Mouse (Mus musculus): ENCODE data around the gene Itgam. TPM values are rescaled to one million over a fixed set of nuclear protein-coding genes. Genes with fewer than 3 reads are reported as not detected.

Gene Itgam
- polyA plus RNA-seq, 1 experiment, result not detected

GRCm38 (mm10) chr7:128114371-128115105 is 52.1 kb downstream of the Itgam start:
- Histone ChIP-seq H3K4me3 (ENCODE audit: insufficient read depth, low read depth, low read length) (no peak overlapping the region), H3K4me1 (ENCODE audit: control insufficient read depth, insufficient read depth, low read length) (no peaks in the 10 kb centered on the region), H3K27ac (ENCODE audit: insufficient read depth, low read depth, low read length) (no peak overlapping the region)
- WGBS, result 94% methylated on average over 11 of the region's 11 CpGs
- TF ChIP-seq CTCF (IDR thresholded peaks at IDR 0.05; ENCODE audit: insufficient read depth, low read depth, low read length) (no peak), POLR2A (IDR thresholded peaks at IDR 0.05; ENCODE audit: insufficient read depth, low read depth, low read length) (no peak)

- 80% methylated on average over 5 of the region's 5 CpGs for WGBS
- Histone ChIP-seq H3K4me1 (ENCODE audit: control insufficient read depth, insufficient read depth, low read length) (no peaks in the 10 kb centered on the region), H3K27ac (ENCODE audit: insufficient read depth, low read depth, low read length) (no peak overlapping the region), H3K4me3 (ENCODE audit: insufficient read depth, low read depth, low read length) (no peak overlapping the region)
- TF ChIP-seq CTCF (IDR thresholded peaks at IDR 0.05; ENCODE audit: insufficient read depth, low read depth, low read length) (no peak), POLR2A (IDR thresholded peaks at IDR 0.05; ENCODE audit: insufficient read depth, low read depth, low read length) (no peak)
Measured at GRCm38 (mm10) chr7:128115211-128115958, 52.9 kb downstream of the Itgam start.

DNA sequence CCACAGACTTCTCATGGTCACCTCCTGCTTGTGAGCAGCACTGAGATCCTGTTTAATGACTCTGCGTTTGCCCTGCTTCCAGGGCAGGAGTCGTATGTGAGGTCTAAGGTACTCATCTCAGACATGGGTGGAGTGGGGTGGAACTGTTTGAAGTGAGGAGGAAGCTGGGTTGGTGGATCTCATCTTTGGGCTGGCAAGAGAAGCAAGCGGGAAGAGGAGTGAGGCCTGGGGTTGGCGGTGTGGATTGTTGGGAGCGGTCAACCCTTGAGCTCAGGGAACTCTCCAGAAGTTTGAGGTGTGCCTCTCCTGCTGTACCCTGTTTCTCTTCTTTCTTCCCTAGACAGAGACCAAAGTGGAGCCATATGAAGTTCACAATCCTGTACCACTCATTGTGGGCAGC is 54.0 kb downstream of the Itgam start:
- WGBS, result 97% methylated on average over 5 of the region's 5 CpGs
- no peak overlapping the region for H3K4me3 ChIP-seq (ENCODE audit: insufficient read depth, low read depth, low read length)
- H3K27ac ChIP-seq (ENCODE audit: insufficient read depth, low read depth, low read length), result no peak overlapping the region
- TF ChIP-seq CTCF (IDR thresholded peaks at IDR 0.05; ENCODE audit: insufficient read depth, low read depth, low read length) (no peak), POLR2A (IDR thresholded peaks at IDR 0.05; ENCODE audit: insufficient read depth, low read depth, low read length) (no peak)
- no peaks in the 10 kb centered on the region for H3K4me1 ChIP-seq (ENCODE audit: control insufficient read depth, insufficient read depth, low read length)

- WGBS, result 90% methylated on average over 6 of the region's 6 CpGs
- TF ChIP-seq CTCF (IDR thresholded peaks at IDR 0.05; ENCODE audit: insufficient read depth, low read depth, low read length), result no peak
- no peak for TF ChIP-seq POLR2A (IDR thresholded peaks at IDR 0.05; ENCODE audit: insufficient read depth, low read depth, low read length)
- no peak overlapping the region for H3K4me3 ChIP-seq (ENCODE audit: insufficient read depth, low read depth, low read length)
- H3K27ac ChIP-seq (ENCODE audit: insufficient read depth, low read depth, low read length), result no peak overlapping the region
- no peaks in the 10 kb centered on the region for H3K4me1 ChIP-seq (ENCODE audit: control insufficient read depth, insufficient read depth, low read length)
Measured at GRCm38 (mm10) chr7:128119726-128120490, 57.5 kb downstream of the Itgam start.

GRCm38 (mm10) chr7:128128741-128129720 is 66.6 kb downstream of the Itgam start, which contains the start of gene Itgax:
TSS of gene Itgax (plus strand) at chr7:128129547.
- WGBS, result 82% methylated on average over 8 of the region's 8 CpGs
- H3K4me1 ChIP-seq (ENCODE audit: control insufficient read depth, insufficient read depth, low read length), result no peaks in the 10 kb centered on the region
- H3K4me3 ChIP-seq (ENCODE audit: insufficient read depth, low read depth, low read length), result no peak within 1 kb of the TSS
- TF ChIP-seq POLR2A (IDR thresholded peaks at IDR 0.05; ENCODE audit: insufficient read depth, low read depth, low read length) (no peak), CTCF (IDR thresholded peaks at IDR 0.05; ENCODE audit: insufficient read depth, low read depth, low read length) (no peak)
- no peak within 1 kb of the TSS for H3K27ac ChIP-seq (ENCODE audit: insufficient read depth, low read depth, low read length)

DNA sequence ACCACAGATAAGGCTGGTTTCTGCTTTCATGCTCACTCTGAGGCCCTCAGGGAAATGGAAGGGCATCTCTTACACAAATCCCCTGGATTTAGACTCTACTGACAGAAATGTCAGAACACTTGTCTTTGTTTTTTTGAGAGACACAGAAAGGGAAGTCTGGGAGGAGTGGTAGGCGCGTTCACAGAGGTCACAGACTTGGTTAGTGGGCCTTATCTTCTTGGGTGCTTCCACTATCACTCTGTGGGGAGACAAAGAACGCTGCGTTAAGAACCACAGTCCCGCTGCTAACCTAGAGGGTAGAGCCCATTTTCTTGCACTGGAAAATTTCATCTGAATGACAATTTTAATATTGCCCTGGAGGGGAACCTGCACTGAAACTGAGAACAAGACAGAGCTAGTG is 69.7 kb downstream of the Itgam start:
- TF ChIP-seq CTCF (IDR thresholded peaks at IDR 0.05; ENCODE audit: insufficient read depth, low read depth, low read length) (no peak), POLR2A (IDR thresholded peaks at IDR 0.05; ENCODE audit: insufficient read depth, low read depth, low read length) (no peak)
- H3K4me3 ChIP-seq (ENCODE audit: insufficient read depth, low read depth, low read length), result no peak overlapping the region
- peaks cover 2% of the 10 kb centered on the region; the same call in 1 of the 2 replicates for H3K4me1 ChIP-seq (ENCODE audit: control insufficient read depth, insufficient read depth, low read length)
- H3K27ac ChIP-seq (ENCODE audit: insufficient read depth, low read depth, low read length), result no peak overlapping the region
- 92% methylated on average over 5 of the region's 5 CpGs for WGBS

GRCm38 (mm10) chr7:128133596-128133995 is 71.2 kb downstream of the Itgam start:
- no peak overlapping the region for H3K4me3 ChIP-seq (ENCODE audit: insufficient read depth, low read depth, low read length)
- H3K27ac ChIP-seq (ENCODE audit: insufficient read depth, low read depth, low read length), result no peak overlapping the region
- H3K4me1 ChIP-seq (ENCODE audit: control insufficient read depth, insufficient read depth, low read length), result peaks cover 2% of the 10 kb centered on the region; the same call in 1 of the 2 replicates
- TF ChIP-seq POLR2A (IDR thresholded peaks at IDR 0.05; ENCODE audit: insufficient read depth, low read depth, low read length) (no peak), CTCF (IDR thresholded peaks at IDR 0.05; ENCODE audit: insufficient read depth, low read depth, low read length) (no peak)
- WGBS, result 89% methylated on average over 2 of the region's 2 CpGs

DNA sequence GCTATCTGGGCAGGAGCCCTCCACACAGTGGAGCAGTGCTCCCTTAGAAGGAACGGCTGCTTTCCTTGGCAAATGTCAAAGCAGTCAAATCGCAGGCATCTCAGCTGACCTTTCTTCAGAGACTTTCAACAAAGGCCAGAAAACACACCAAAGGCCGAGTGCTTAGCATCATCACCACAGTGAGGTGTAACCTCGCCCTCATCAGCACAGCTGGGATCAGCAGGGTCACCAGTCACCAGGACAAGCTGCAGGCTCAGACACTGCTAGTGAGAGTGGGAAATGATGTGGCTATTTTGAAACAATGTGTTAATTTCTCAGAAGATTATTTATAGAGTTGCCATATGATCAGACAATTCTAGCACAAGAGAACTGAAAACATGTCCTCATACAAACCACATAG is 74.5 kb downstream of the Itgam start:
- Histone ChIP-seq H3K4me1 (ENCODE audit: control insufficient read depth, insufficient read depth, low read length) (peaks cover 2% of the 10 kb centered on the region; the same call in 1 of the 2 replicates), H3K27ac (ENCODE audit: insufficient read depth, low read depth, low read length) (no peak overlapping the region), H3K4me3 (ENCODE audit: insufficient read depth, low read depth, low read length) (no peak overlapping the region)
- TF ChIP-seq CTCF (IDR thresholded peaks at IDR 0.05; ENCODE audit: insufficient read depth, low read depth, low read length) (no peak), POLR2A (IDR thresholded peaks at IDR 0.05; ENCODE audit: insufficient read depth, low read depth, low read length) (no peak)
- WGBS, result 56% methylated on average over 4 of the region's 4 CpGs
